Mouse (Mus musculus) T-helper 17 cell (primary cell): ENCODE measurements around the gene Pnck.

Source experiments
- in situ Hi-C, 2 experiments: fragments of 300-600 bp; cut with MboI, MseI; formaldehyde crosslinking; loops; 1 replicate in 1 of 2; 2 replicates in 1 of 2; pipeline ENCODE4 v1.15.1; 2025; ENCODE audit warnings: high pct_unique_total_duplicates in 2 of 2

Gene Pnck

DNA sequence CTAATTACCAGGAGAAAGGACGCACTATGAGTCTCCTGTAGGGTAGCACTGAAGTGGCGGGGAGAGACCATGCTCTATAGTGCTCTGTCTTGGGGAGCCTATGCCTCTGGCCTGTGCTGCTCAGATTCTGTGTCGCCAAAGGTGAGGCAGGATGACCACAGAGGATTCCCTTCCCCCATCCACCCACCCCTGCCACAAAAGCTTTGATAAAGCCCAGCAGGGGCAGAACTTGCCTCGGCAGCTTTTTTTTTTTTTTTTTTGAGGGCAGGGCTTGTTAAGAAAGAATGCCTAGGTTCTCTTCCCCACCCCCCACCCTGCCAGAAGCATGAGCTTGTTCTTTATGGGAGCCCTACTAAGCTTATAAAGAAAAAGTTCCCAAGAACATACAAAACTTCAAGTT, 14.8 kb downstream of the Pnck start:
- in situ Hi-C loops = no loop called here

DNA sequence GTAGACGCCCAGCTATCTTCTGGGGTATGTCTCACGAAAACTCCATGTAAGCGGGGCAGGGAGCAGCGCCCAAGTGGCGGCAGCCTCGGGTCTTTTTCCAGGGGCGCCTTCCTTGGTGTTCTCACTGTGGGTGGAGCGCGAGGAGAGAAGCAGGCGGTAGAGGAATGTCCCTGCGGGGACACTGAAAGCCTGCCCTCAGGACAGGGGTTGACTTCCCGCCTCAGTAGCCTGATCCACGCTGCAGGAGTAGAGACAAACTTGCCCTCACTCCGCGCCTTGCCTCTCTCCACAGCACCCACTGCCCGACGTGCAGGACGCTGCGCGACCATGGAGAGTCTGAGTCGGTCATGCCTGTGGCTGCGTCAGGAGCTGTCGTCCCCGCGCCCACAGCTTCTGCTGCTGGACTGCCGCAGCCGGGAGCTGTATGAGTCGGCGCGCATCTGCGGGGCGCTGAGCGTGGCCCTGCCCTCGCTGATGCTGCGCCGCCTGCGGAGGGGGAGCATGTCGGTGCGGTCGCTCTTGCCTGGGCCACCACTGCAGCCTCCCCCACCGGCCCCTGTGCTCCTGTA, 19.9 kb downstream of the Pnck start:
- in situ Hi-C loops = no loop called here

DNA sequence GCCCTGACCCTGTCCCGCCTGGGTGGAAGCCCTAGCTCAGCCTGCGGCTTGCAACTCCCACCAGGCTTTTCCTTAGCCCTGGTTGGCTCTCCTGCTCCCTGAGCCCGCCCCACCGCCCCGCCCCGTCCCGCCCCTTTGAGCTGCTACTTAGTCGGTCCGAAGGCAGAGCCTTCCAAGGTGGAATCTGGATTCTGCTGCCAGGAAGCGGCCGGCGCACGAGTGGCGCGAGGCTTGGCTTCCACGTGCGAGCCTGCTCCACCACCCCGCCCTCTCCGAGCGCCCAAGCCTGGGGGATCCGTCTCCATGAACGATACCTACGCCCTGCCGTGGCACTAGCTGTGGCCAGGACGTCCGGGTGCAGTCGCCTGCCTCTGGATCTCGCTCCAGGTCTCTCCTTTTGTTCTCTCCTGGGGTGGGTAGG, 20.7 kb downstream of the Pnck start, which contains the start of gene Dusp9:
TSS of gene Dusp9 (plus strand) at position 165 of the 421 bp plus-strand sequence.
- in situ Hi-C loops = no loop called here

DNA sequence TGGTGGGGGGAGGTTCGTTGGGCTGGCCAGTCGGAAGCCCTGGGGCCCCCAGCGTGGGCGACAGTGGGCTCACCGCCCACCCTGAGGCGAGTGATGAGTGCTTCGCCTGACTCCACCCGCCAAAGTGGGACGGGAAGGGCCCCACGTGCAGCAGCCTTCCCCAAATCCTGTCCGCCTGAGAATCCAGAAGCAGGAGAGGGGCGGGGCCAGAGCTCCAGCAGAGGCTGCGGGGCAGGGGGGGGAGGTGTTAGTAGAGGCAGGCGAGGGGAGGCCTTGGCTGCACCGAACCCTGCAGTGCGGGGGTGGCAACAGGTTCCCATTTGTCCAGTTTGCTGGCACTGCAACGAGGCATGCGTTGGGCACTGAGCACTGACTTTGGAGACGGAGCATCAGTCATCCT, 22.5 kb downstream of the Pnck start:
- in situ Hi-C loops = no loop called here

DNA sequence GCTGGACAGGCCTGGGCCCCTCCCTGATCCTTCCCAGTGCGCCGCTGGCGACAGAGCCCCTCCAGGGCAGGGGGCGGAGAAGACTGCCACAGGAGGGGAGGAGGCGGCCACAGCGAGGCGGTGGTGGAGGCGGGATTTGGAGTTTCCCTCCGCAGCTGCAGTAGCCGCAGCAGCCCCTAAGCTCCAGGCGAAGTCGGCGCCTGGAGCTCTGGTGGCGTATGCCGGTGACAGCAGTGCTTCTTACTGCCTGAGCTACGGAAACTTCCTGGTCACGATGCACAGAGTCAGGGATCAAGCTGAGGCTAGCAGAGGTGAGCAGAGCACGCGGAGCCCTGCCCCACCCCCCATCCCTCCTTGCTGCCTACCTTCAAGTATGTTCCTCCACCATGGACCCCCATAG, 24.5 kb downstream of the Pnck start:
- in situ Hi-C loops = no loop called here

DNA sequence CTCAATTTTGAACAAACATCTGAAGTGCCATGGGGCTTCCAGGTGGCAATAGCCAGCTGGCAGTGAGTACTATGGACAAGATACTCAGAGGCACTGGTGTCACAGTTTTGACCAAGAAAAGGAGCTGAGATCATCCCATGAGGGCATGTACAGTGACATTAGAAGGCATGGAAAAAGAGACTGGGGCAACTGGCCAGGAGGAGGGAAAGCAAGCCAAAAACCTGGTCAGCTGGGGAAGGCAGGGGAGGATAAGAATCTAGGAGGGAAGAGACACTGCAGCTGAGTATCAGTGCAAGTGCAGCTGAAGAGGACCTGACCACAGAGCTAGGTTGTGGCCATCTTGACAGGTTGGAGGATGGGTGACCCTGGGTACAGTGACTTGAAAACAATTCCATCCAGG, 32.9 kb downstream of the Pnck start:
- in situ Hi-C loops = no loop called here

DNA sequence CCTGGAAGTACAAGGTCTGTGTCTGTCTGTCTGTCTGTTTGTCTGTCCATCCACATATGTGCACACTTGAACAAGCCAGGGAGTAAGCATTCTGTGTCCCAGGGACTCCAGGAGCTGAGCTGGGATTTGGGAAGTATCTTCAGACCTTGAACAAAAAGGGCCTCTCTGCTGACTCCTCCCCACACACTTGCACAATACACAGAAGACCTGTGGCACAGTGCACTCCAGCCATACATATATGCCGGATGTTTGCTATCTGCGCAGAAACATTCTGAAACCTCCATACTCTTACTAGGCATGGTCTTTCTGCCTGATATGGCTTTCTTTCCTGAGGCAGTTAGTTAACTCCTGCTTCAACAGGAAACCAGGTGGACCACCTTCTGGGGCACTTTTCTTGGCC, 40.0 kb downstream of the Pnck start:
- in situ Hi-C loops = loop anchor here in 1 of 2 experiments (25.0 kb wide), 1 partner anchor 1633 kb away; the partner anchor contains the start of gene Cnga2

DNA sequence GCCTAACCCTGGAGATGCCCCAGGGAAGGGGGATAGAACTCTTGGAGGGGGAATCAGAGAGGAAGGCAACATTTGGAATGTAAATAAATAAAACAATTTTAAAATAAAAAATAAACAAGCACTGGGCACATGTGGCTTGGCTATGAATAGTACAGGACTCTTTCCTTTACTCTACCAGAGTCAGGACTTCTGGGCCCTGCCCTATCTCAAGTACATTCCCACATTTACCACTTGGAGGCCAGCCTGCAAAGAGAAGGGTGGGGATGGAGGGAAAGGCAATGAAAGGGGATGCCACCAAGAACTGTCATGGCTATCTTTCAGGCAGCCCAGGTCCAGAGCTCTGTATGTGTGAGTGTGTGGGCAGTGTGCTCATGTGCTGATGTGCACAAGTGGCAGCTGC, 40.5 kb downstream of the Pnck start:
- in situ Hi-C loops = loop anchor here in 1 of 2 experiments (25.0 kb wide), 1 partner anchor 1632 kb away; the partner anchor contains the start of gene Cnga2

DNA sequence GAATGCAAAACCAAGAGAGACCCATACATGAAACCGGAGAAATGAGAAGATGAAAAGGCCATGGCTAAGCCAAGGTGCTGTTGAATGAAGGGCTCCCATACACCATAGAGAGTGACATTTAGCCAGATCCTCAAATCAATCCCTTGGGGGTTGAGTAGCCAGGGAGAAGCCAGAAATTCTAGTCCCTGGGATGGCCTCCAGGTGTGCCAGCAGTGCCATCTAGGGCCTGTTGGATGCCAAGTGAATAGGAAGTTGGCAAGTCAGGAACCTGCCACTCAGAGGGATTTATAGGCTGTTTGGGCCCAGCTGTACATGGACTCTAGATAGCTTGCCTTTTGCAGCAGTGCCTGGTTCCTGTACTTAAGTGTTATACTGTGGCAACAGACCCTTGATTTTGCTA, 44.0 kb downstream of the Pnck start:
- in situ Hi-C loops = loop anchor here in 1 of 2 experiments (25.0 kb wide), 1 partner anchor 1629 kb away; the partner anchor contains the start of gene Cnga2

DNA sequence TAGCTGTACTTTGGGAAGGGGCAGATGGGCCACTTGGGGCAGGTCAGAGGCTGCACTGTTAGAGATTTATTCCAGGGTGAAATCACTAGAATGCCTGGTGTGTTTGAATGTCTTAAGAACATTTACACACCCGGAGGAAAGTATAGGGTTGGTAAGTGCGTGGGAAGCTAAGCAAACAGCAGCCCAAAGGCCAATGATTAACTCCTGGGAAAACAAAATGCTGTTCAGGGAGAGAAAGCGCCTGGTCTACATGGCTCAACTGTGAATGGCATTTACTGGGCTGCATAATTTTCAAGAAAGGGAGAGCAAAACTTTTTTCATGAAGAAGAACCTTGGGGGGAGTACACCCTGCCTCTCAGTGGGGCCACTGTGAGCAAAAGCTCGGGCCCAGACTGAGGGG, 46.3 kb downstream of the Pnck start:
- in situ Hi-C loops = loop anchor here in 1 of 2 experiments (25.0 kb wide), 1 partner anchor 1626 kb away; the partner anchor contains the start of gene Cnga2
